Mouse (Mus musculus) MEL (cell line): ENCODE measurements around the gene Itgb2. TPM values are rescaled to one million over a fixed set of nuclear protein-coding genes. Genes with fewer than 3 reads are reported as not detected.

Source experiments
- DNase-seq: peaks from one replicate; pipeline ENCODE4 v3.0.0; 2011; ENCODE audit warnings: low read depth, low spot score
- H3K27ac ChIP-seq: 2 replicates; pipeline ENCODE4 v1.5.1; 2012; ENCODE audit warnings: low read depth, mild to moderate bottlenecking, control low read depth, low read length, moderate library complexity; ENCODE audit not compliant: control insufficient read depth
- H3K27me3 ChIP-seq, 2 experiments: fragments of 150-350 bp in 1 of 2; sonication (generic) in 1 of 2; 2 replicates each; pipeline ENCODE4 v1.6.1; 2012; ENCODE audit warnings: low read length in 2 of 2, mild to moderate bottlenecking in 2 of 2, improper control_type of control experiment in 1 of 2, moderate library complexity in 1 of 2; ENCODE audit not compliant: insufficient read depth in 2 of 2, control insufficient read depth in 1 of 2
- H3K36me3 ChIP-seq, 2 experiments: 2 replicates each; pipeline ENCODE4 v1.6.1; 2012 to 2014; ENCODE audit warnings: low read length in 2 of 2, improper control_type of control experiment in 1 of 2, inconsistent platforms in 1 of 2, mild to moderate bottlenecking in 1 of 2; ENCODE audit not compliant: insufficient read depth in 2 of 2, control insufficient read depth in 1 of 2
- H3K4me1 ChIP-seq, 2 experiments: fragments of 150-350 bp in 1 of 2; sonication (generic) in 1 of 2; 2 replicates each; pipeline ENCODE4 v1.6.1; 2012; ENCODE audit warnings: low read length in 2 of 2, improper control_type of control experiment in 1 of 2, mild to moderate bottlenecking in 1 of 2; ENCODE audit not compliant: insufficient read depth in 2 of 2, control insufficient read depth in 1 of 2
- H3K4me3 ChIP-seq, 2 experiments: fragments of 150-350 bp in 1 of 2; sonication (generic) in 1 of 2; 2 replicates each; pipeline ENCODE4 v1.5.1; 2012; ENCODE audit warnings: low read depth in 2 of 2, low read length in 2 of 2, mild to moderate bottlenecking in 2 of 2, moderate library complexity in 2 of 2, control low read depth in 1 of 2, improper control_type of control experiment in 1 of 2; ENCODE audit not compliant: control insufficient read depth in 1 of 2, insufficient read depth in 1 of 2
- H3K79me2 ChIP-seq: 2 replicates; pipeline ENCODE4 v1.6.1; 2012; ENCODE audit warnings: mild to moderate bottlenecking, low read length, moderate library complexity; ENCODE audit not compliant: control insufficient read depth, poor library complexity, insufficient read depth
- H3K9ac ChIP-seq: 2 replicates; pipeline ENCODE4 v1.6.1; 2012; ENCODE audit warnings: low read depth, mild to moderate bottlenecking, control low read depth, low read length, moderate library complexity; ENCODE audit not compliant: control insufficient read depth, poor library complexity, severe bottlenecking
- H3K9me3 ChIP-seq: fragments of 150-350 bp; sonication (generic); replicated peaks from 2 replicates; pipeline ENCODE4 v1.6.1; 2012; ENCODE audit warnings: mild to moderate bottlenecking, low read length, improper control_type of control experiment, moderate library complexity; ENCODE audit not compliant: insufficient read depth
- BHLHE40 ChIP-seq: IDR thresholded peaks from 2 replicates; pipeline ENCODE4 v1.6.1; 2012; ENCODE audit warnings: low read depth, mild to moderate bottlenecking, inconsistent platforms, low read length, improper control_type of control experiment, borderline replicate concordance
- CHD1 ChIP-seq: IDR thresholded peaks from 2 replicates; pipeline ENCODE4 v1.6.1; 2012; ENCODE audit warnings: low read depth, mild to moderate bottlenecking, inconsistent platforms, low read length, improper control_type of control experiment
- CTCF ChIP-seq, 3 experiments: IDR thresholded peaks in 2 of 3; conservative IDR thresholded peaks in 1 of 3; 2 replicates each; pipeline ENCODE4 v1.5.1; 2011 to 2012; ENCODE audit warnings: low read length in 3 of 3, low read depth in 2 of 3, mild to moderate bottlenecking in 2 of 3, improper control_type of control experiment in 1 of 3, inconsistent platforms in 1 of 3, mixed read lengths in 1 of 3, moderate library complexity in 1 of 3; ENCODE audit not compliant: control insufficient read depth in 1 of 3, insufficient read depth in 1 of 3, poor library complexity in 1 of 3, severe bottlenecking in 1 of 3
- E2F4 ChIP-seq: IDR thresholded peaks from 2 replicates; pipeline ENCODE4 v1.6.1; 2011; ENCODE audit warnings: low read depth, low read length, improper control_type of control experiment, borderline replicate concordance
- ELF1 ChIP-seq: IDR thresholded peaks from 2 replicates; pipeline ENCODE4 v1.6.1; 2014; ENCODE audit warnings: low read depth, mild to moderate bottlenecking, inconsistent platforms, low read length, improper control_type of control experiment, moderate library complexity
- GABPA ChIP-seq: IDR thresholded peaks from 2 replicates; pipeline ENCODE4 v1.6.1; 2012; ENCODE audit warnings: low read depth, mild to moderate bottlenecking, inconsistent platforms, low read length, improper control_type of control experiment, moderate library complexity
- HCFC1 ChIP-seq: IDR thresholded peaks from 2 replicates; pipeline ENCODE4 v1.6.1; 2012; ENCODE audit warnings: low read depth, mild to moderate bottlenecking, inconsistent platforms, low read length, improper control_type of control experiment, moderate library complexity
- KAT2A ChIP-seq: conservative IDR thresholded peaks from 2 replicates; pipeline ENCODE4 v1.6.1; 2012; ENCODE audit warnings: low read depth, low read length, improper control_type of control experiment, inconsistent platforms
- MAFK ChIP-seq: IDR thresholded peaks from 2 replicates; pipeline ENCODE4 v1.6.1; 2011; ENCODE audit warnings: low read depth, mild to moderate bottlenecking, low read length, improper control_type of control experiment, borderline replicate concordance
- MAX ChIP-seq: IDR thresholded peaks from 2 replicates; pipeline ENCODE4 v1.6.1; 2011; ENCODE audit warnings: low read length, improper control_type of control experiment
- MAZ ChIP-seq: IDR thresholded peaks from 2 replicates; pipeline ENCODE4 v1.6.1; 2012; ENCODE audit warnings: low read depth, mild to moderate bottlenecking, inconsistent platforms, low read length, improper control_type of control experiment
- MEF2A ChIP-seq: IDR thresholded peaks from 2 replicates; pipeline ENCODE4 v1.6.1; 2014; ENCODE audit warnings: low read depth, mild to moderate bottlenecking, inconsistent platforms, low read length, improper control_type of control experiment; ENCODE audit not compliant: poor library complexity, insufficient replicate concordance, severe bottlenecking; ENCODE audit errors: extremely low read depth
- MXI1 ChIP-seq: IDR thresholded peaks from 2 replicates; pipeline ENCODE4 v1.6.1; 2011; ENCODE audit warnings: mild to moderate bottlenecking, low read depth, low read length, improper control_type of control experiment
- MYB ChIP-seq: IDR thresholded peaks from 2 replicates; pipeline ENCODE4 v1.6.1; 2011; ENCODE audit warnings: mild to moderate bottlenecking, low read depth, low read length, improper control_type of control experiment
- MYC ChIP-seq: IDR thresholded peaks from 2 replicates; pipeline ENCODE4 v1.6.1; 2011; ENCODE audit warnings: low read depth, mild to moderate bottlenecking, low read length, improper control_type of control experiment, moderate library complexity
- NELFE ChIP-seq: IDR thresholded peaks from 2 replicates; pipeline ENCODE4 v1.6.1; 2011; ENCODE audit warnings: low read depth, low read length, improper control_type of control experiment
- NRF1 ChIP-seq: IDR thresholded peaks from 2 replicates; pipeline ENCODE4 v1.6.1; 2014; ENCODE audit warnings: low read depth, mild to moderate bottlenecking, inconsistent platforms, low read length, improper control_type of control experiment, moderate library complexity; ENCODE audit not compliant: poor library complexity, insufficient read depth, severe bottlenecking
- POLR2AphosphoS5 ChIP-seq: IDR thresholded peaks from 2 replicates; pipeline ENCODE4 v1.6.1; 2012; ENCODE audit warnings: low read depth, borderline replicate concordance, mild to moderate bottlenecking, inconsistent platforms, low read length, moderate library complexity, mixed read lengths
- RCOR1 ChIP-seq: IDR thresholded peaks from 2 replicates; pipeline ENCODE4 v1.6.1; 2012; ENCODE audit warnings: low read depth, mild to moderate bottlenecking, inconsistent platforms, low read length, improper control_type of control experiment
- SIN3A ChIP-seq: IDR thresholded peaks from 2 replicates; pipeline ENCODE4 v1.6.1; 2012; ENCODE audit warnings: low read length, improper control_type of control experiment, inconsistent platforms
- SMC3 ChIP-seq: IDR thresholded peaks from 2 replicates; pipeline ENCODE4 v1.6.1; 2011; ENCODE audit warnings: low read depth, low read length, improper control_type of control experiment
- TAL1 ChIP-seq: IDR thresholded peaks from 2 replicates; pipeline ENCODE4 v1.6.1; 2012; ENCODE audit warnings: mild to moderate bottlenecking, inconsistent platforms, low read length, moderate library complexity, mixed read lengths
- TCF12 ChIP-seq: IDR thresholded peaks from 2 replicates; pipeline ENCODE4 v1.6.1; 2014; ENCODE audit warnings: low read depth, mild to moderate bottlenecking, inconsistent platforms, low read length, improper control_type of control experiment, moderate library complexity
- UBTF ChIP-seq: IDR thresholded peaks from 2 replicates; pipeline ENCODE4 v1.6.1; 2012; ENCODE audit warnings: low read depth, mild to moderate bottlenecking, inconsistent platforms, low read length, improper control_type of control experiment, moderate library complexity, borderline replicate concordance; ENCODE audit not compliant: insufficient read depth
- USF1 ChIP-seq: IDR thresholded peaks from 2 replicates; pipeline ENCODE4 v1.6.1; 2014; ENCODE audit warnings: low read depth, mild to moderate bottlenecking, inconsistent platforms, low read length, improper control_type of control experiment, moderate library complexity
- ZC3H11A ChIP-seq: IDR thresholded peaks from 2 replicates; pipeline ENCODE4 v1.6.1; 2012; ENCODE audit warnings: low read depth, mild to moderate bottlenecking, inconsistent platforms, low read length, improper control_type of control experiment
- ZMIZ1 ChIP-seq: IDR thresholded peaks from 2 replicates; pipeline ENCODE4 v1.6.1; 2012; ENCODE audit warnings: low read depth, mild to moderate bottlenecking, inconsistent platforms, low read length, improper control_type of control experiment, moderate library complexity
- ZNF384 ChIP-seq: IDR thresholded peaks from 2 replicates; pipeline ENCODE4 v1.6.1; 2012; ENCODE audit warnings: low read depth, mild to moderate bottlenecking, inconsistent platforms, low read length, improper control_type of control experiment
- polyA plus RNA-seq, 2 experiments: library from polyadenylated mRNA; stranded (reverse) in 1 of 2; unstranded in 1 of 2; fragments of >175 nt in 1 of 2; fragments of >200 nt in 1 of 2; gene quantifications; 2 replicates each; pipeline versions ENCODE4 v1.2.1 to v1.2.4; 2012; ENCODE audit warnings: low replicate concordance in 2 of 2, low read depth in 1 of 2; ENCODE audit not compliant: insufficient read length in 2 of 2, insufficient read depth in 1 of 2, missing spikeins in 1 of 2
- total RNA-seq: library from RNA; depleted of rRNA; stranded (reverse); fragments of 300-350 nt; gene quantifications from 2 replicates; pipeline ENCODE4 v1.2.3, GENCODE M21; 2012

Itgb2 gene
- total and polyA plus RNA-seq, 3 experiments, result 36.9 to 45.8 TPM; not detected in 1

- H3K9me3 ChIP-seq, result no peaks in the 10 kb centered on the region
- peaks cover 0 to 9% of the 10 kb centered on the region in 2 experiments; a peak in 1 of 4 replicates for H3K4me1 ChIP-seq
Measured at GRCm38 (mm10) chr10:77539320-77539945, 9.4 kb downstream of the Itgb2 start.

DNA sequence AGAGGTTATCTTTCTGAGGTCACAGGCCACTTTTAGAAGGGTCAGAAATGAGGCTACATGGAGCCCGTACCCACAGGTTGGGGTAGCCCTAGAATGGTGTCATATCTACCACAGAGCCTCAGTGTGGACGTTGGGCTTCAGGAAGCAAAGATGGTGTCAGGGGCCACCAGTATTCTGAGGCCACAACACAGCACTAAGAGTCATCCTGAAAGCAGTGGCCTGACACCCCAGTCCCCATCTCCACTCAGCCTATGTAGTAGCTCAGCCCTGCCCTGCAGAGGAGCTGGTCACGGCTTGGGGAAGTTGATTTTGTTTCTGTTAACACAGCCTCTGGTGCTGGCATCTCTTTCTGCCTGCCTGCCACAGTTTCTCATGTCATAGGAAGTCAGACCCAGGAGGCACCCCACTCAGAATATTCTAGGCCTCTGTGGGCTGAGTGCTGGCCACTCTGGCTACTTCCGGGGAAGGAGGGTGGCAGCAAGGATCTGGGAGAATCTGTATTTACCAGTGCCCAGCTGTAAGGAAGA lies 10.6 kb downstream of the Itgb2 start:
- no peak overlapping the region for H3K9ac ChIP-seq
- H3K36me3 ChIP-seq, result peaks cover 0 to 6% of the 10 kb centered on the region in 2 experiments; a peak in 3 of 4 replicates
- TF ChIP-seq NRF1 (no peak), UBTF (no peak), POLR2AphosphoS5 (no peak), CTCF (IDR thresholded peaks at IDR 0.05 in 2 of 3, conservative IDR thresholded peaks at IDR 0.05 in 1 of 3; ENCODE audit: control insufficient read depth in 1 of 3, insufficient read depth in 1 of 3, low read depth in 2 of 3, low read length in 3 of 3, poor library complexity in 1 of 3, severe bottlenecking in 1 of 3) (no peak), MXI1 (no peak), GABPA (no peak), BHLHE40 (no peak), MAZ (no peak), MYB (no peak), MEF2A (no peak), ELF1 (no peak), ZC3H11A (no peak), USF1 (no peak), E2F4 (no peak), MAX (no peak), KAT2A (no peak), ZNF384 (no peak)
- no peaks in the 10 kb centered on the region for H3K27me3 ChIP-seq
- no peak overlapping the region for H3K27ac ChIP-seq
- H3K9me3 ChIP-seq, result no peaks in the 10 kb centered on the region
- H3K4me3 ChIP-seq, result no peak overlapping the region
- peaks cover 0 to 9% of the 10 kb centered on the region in 2 experiments; a peak in 1 of 4 replicates for H3K4me1 ChIP-seq
- peaks cover 2% of the 10 kb centered on the region for H3K79me2 ChIP-seq
- no peak for DNase-seq

More at GRCm38 (mm10) chr10:77539320-77539945, 9.4 kb downstream of the Itgb2 start:
- H3K9ac ChIP-seq, result no peak overlapping the region
- H3K36me3 ChIP-seq, result peaks cover 0 to 6% of the 10 kb centered on the region in 2 experiments; a peak in 3 of 4 replicates
- no peak for DNase-seq
- no peak overlapping the region for H3K4me3 ChIP-seq
- H3K79me2 ChIP-seq, result peaks cover 2% of the 10 kb centered on the region
- H3K27ac ChIP-seq, result no peak overlapping the region
- H3K27me3 ChIP-seq, result no peaks in the 10 kb centered on the region
- no peak for TF ChIP-seq SIN3A
- no peak for TF ChIP-seq MYB
- no peak for TF ChIP-seq UBTF
- no peak for TF ChIP-seq MYC
- no peak for TF ChIP-seq NRF1
- no peak for TF ChIP-seq RCOR1
- no peak for TF ChIP-seq TAL1
- no peak for TF ChIP-seq MAX
- TF ChIP-seq E2F4, result no peak
- no peak for TF ChIP-seq SMC3
- TF ChIP-seq GABPA, result no peak
- TF ChIP-seq HCFC1, result no peak
- TF ChIP-seq POLR2AphosphoS5, result no peak
- no peak for TF ChIP-seq NELFE
- TF ChIP-seq CHD1, result no peak
- no peak for TF ChIP-seq MAFK
- TF ChIP-seq TCF12, result no peak
- no peak for TF ChIP-seq ZC3H11A
- no peak for TF ChIP-seq USF1
- no peak for TF ChIP-seq ZMIZ1
